Mouse (Mus musculus) limb, embryonic 14.5 days (tissue): ENCODE measurements around the gene Rspo1. TPM values are rescaled to one million over a fixed set of nuclear protein-coding genes. Genes with fewer than 3 reads are reported as not detected.

Experiments
- ATAC-seq: fragments of 200-750 bp; cut with Nextera tagmentation; 2 replicates; pipeline ENCODE4 v1.8.0; 2017; ENCODE audit warnings: low read depth, moderate number of reproducible peaks, moderate TSS enrichment; ENCODE audit not compliant: low FRiP score
- DNase-seq: peaks from one replicate; pipeline ENCODE4 v3.0.0-alpha.2; 2015; ENCODE audit warnings: low spot score
- H3K27ac ChIP-seq: fragments of 300-500 bp; sonication (generic); replicated peaks from 2 replicates; pipeline ENCODE4 v1.5.1; 2014; ENCODE audit warnings: low read depth, mild to moderate bottlenecking, low read length, moderate library complexity, mixed read lengths
- H3K27me3 ChIP-seq: fragments of 300-500 bp; sonication (generic); 2 replicates; pipeline ENCODE4 v1.6.1; 2014; ENCODE audit warnings: low read length, mixed read lengths; ENCODE audit not compliant: control insufficient read depth, insufficient read depth
- H3K36me3 ChIP-seq: fragments of 300-500 bp; sonication (generic); 2 replicates; pipeline ENCODE4 v1.6.1; 2014; ENCODE audit warnings: mild to moderate bottlenecking, low read length, moderate library complexity, mixed read lengths; ENCODE audit not compliant: control insufficient read depth, insufficient read depth
- H3K4me1 ChIP-seq: fragments of 300-500 bp; sonication (generic); 2 replicates; pipeline ENCODE4 v1.6.1; 2014; ENCODE audit warnings: antibody characterized with exemption, low read length, mixed read lengths; ENCODE audit not compliant: control insufficient read depth, insufficient read depth
- H3K4me2 ChIP-seq: fragments of 300-500 bp; sonication (generic); replicated peaks from 2 replicates; pipeline ENCODE4 v1.6.1; 2014; ENCODE audit warnings: low read depth, mild to moderate bottlenecking, low read length, moderate library complexity; ENCODE audit not compliant: severe bottlenecking
- H3K4me3 ChIP-seq: fragments of 300-500 bp; sonication (generic); replicated peaks from 2 replicates; pipeline ENCODE4 v1.5.1; 2014; ENCODE audit warnings: low read length
- H3K9ac ChIP-seq: fragments of 300-500 bp; sonication (generic); 2 replicates; pipeline ENCODE4 v1.6.1; 2014; ENCODE audit warnings: mild to moderate bottlenecking, low read depth, low read length, moderate library complexity; ENCODE audit not compliant: severe bottlenecking
- H3K9me3 ChIP-seq: fragments of 300-500 bp; sonication (generic); 2 replicates; pipeline ENCODE4 v1.6.1; 2016; ENCODE audit warnings: low read length; ENCODE audit not compliant: control insufficient read depth
- POLR2A ChIP-seq: fragments of 200-500 bp; IDR thresholded peaks from 2 replicates; pipeline ENCODE4 v1.8.0; 2012; ENCODE audit warnings: inconsistent platforms, mild to moderate bottlenecking, moderate library complexity, borderline replicate concordance; ENCODE audit not compliant: insufficient read depth, insufficient read length; ENCODE audit errors: extremely low read depth
- WGBS: fragments of 180-500 bp; shearing (Covaris S2); extraction: QIAGEN DNeasy Blood & Tissue Kit; methylation state at CpG from one replicate; pipeline ENCODE4 v1.1.7; 2014; 5-methylcytosine and 5-hydroxymethylcytosine counted together
- polyA plus RNA-seq, 2 experiments: library from polyadenylated mRNA; depleted of rRNA in 1 of 2; stranded (reverse) in 1 of 2; unstranded in 1 of 2; fragments of >200 nt; fragmentation: Nextera tagmentation in 1 of 2; extraction: Ambion mirVana in 1 of 2; gene quantifications; 2 replicates each; pipeline versions ENCODE4 v1.2.1 to v1.2.3; 2012 to 2014

Gene Rspo1
- polyA plus RNA-seq, 2 experiments: 5.5 to 8.8 TPM

DNA sequence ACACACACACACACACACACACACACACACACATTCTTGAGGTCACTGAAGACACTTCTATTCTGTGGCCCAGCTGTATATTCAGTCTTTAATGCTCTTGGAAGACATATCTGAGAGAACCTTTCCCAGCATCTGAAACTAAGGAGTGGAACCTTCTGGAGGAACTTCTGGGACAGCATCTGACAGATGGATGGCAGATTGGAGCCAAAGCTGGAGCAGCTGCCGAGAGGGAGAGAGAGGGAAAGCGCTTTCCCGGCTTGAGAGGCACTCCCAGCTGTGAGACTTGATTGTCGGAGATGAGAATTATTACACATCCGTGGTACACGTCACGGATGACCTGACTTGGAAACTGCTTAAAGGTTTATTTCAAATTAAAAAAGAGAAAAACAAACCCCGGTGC is 22.5 kb downstream of the Rspo1 start:
- WGBS: 47% methylated on average over 8 of the region's 8 CpGs
- Histone ChIP-seq H3K9ac (no peak overlapping the region), H3K27me3 (peaks cover 33% of the 10 kb centered on the region), H3K9me3 (no peaks in the 10 kb centered on the region), H3K27ac (no peak overlapping the region), H3K4me3 (no peak overlapping the region), H3K4me1 (no peaks in the 10 kb centered on the region), H3K36me3 (no peaks in the 10 kb centered on the region), H3K4me2 (no peak overlapping the region)
- DNase-seq (no peak), ATAC-seq (no peak)
- TF ChIP-seq POLR2A: no peak

DNA sequence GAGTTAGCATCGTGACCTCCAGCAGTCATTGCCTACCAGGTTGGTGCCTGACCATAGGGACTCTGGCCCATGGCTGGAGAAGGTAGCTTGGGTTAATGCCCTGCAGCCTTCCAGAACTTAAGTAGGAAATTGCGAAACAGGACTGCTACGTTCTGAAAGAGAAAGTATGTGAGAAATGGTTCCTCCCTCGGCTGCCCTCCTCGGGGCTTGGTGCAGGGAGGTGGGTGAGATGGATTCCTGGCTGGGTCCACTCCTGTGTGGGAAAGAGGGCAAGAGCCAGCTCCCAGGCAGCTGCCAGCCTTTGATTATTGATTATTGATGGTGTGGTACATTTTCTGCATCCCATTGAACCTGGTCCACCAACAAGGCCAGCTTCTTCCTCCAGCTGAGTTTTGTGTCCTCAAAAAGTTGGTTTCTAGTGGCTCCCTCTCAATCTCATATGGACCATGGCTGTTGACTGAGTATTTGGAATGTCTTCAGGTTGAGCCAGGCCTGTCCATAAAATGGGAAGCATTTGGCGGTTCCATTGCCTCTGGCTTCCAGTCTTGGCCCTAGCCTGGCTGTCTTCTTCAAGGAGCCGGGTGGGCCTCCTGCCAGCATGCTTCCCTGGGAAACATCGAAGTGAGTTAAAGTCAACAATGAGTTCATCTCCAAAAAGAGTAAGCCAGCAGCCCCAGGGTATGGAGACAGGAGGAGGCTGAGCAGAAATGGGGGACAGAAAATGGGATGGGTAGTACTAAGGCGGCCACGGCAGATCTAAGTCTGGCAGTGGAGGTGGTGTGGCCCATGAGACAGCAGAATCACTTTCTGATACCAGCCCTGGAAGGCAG is 29.8 kb downstream of the Rspo1 start, which contains the start of gene Gnl2:
Gene Gnl2 (plus strand): TSS at position 780 of the 830 bp plus-strand sequence.
- DNase-seq (no peak), ATAC-seq (no peak)
- Histone ChIP-seq H3K4me3 (no peak within 1 kb of the TSS), H3K36me3 (no peaks in the 10 kb centered on the region), H3K9ac (no peak within 1 kb of the TSS), H3K9me3 (no peaks in the 10 kb centered on the region), H3K27ac (no peak within 1 kb of the TSS), H3K4me1 (no peaks in the 10 kb centered on the region), H3K4me2 (no peak within 1 kb of the TSS), H3K27me3 (0 out of 2 replicates have a peak, but pooled peaks cover 4% of the 10 kb centered on the region)
- TF ChIP-seq POLR2A: no peak
- 84% methylated on average over 10 of the region's 10 CpGs for WGBS

DNA sequence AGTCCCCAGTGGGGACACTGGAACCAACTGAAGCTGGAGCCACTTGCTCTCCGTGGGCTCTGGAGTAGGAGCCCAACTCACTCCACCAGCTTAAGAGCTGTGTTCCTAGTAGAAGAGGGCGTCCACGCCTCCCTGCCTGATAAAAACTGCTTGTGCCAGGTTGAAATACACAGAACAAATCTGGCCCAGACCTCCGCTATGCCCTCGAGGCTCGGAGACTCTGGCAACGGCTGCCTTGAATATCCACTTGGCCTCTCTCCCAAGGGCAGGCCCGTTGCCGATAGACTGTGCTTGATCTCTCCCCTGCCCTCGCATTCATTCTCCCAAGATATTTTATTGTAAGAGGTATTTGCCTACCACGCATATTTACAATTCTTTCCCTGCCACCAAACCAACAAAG is 31.2 kb downstream of the Rspo1 start:
- H3K9me3 ChIP-seq: no peaks in the 10 kb centered on the region
- no peak for TF ChIP-seq POLR2A
- H3K27me3 ChIP-seq: 0 out of 2 replicates have a peak, but pooled peaks cover 4% of the 10 kb centered on the region
- H3K4me3 ChIP-seq: no peak overlapping the region
- DNase-seq (no peak), ATAC-seq (no peak)
- H3K9ac ChIP-seq: no peak overlapping the region
- no peaks in the 10 kb centered on the region for H3K36me3 ChIP-seq
- WGBS: 74% methylated on average over 11 of the region's 11 CpGs
- H3K4me1 ChIP-seq: no peaks in the 10 kb centered on the region
- H3K4me2 ChIP-seq: no peak overlapping the region
- no peak overlapping the region for H3K27ac ChIP-seq

DNA sequence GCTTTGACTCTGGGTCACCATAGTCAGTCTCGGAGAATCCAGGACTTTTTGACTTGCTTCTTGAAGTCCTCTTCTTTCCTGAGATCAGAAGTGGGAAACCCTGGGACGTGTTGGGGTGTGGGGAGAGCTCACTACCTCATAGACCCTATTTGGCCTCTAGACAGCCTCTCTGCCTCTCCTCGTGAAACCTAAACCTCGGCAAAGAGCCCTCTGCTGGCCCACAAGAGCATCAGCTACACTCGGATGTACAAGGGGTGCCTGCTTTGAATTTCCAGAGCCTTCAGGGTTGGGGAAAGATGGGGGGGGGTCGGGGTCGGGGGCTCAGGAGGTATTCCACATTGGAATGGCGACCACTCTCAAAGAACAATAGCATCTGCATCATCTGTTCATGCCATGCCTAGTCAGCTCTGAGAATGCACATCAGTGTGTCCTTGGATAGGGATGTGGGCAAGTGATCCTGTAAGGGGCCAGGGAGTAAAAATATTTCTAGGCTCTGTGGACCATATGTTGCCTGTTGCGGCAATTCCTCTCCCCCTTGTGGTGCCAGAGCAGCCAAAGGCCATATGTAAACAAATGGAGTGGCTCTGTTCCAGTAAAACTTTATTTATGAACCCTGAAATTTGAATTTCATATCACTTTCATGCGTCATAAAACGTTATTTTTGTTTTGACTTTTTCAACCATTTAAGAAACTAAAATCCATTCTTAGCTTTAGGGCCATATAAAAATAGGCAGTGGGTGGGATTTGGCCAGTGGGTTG is 34.7 kb downstream of the Rspo1 start:
- H3K9ac ChIP-seq: no peak overlapping the region
- no peak overlapping the region for H3K27ac ChIP-seq
- 0 out of 2 replicates have a peak, but pooled peaks cover 8% of the 10 kb centered on the region for H3K27me3 ChIP-seq
- ATAC-seq (no peak), DNase-seq (peak; percentile 53)
- TF ChIP-seq POLR2A: no peak
- H3K36me3 ChIP-seq: no peaks in the 10 kb centered on the region
- WGBS: 25% methylated on average over 11 of the region's 11 CpGs
- H3K4me3 ChIP-seq: no peak overlapping the region
- no peaks in the 10 kb centered on the region for H3K9me3 ChIP-seq
- no peak overlapping the region for H3K4me2 ChIP-seq
- H3K4me1 ChIP-seq: no peaks in the 10 kb centered on the region

DNA sequence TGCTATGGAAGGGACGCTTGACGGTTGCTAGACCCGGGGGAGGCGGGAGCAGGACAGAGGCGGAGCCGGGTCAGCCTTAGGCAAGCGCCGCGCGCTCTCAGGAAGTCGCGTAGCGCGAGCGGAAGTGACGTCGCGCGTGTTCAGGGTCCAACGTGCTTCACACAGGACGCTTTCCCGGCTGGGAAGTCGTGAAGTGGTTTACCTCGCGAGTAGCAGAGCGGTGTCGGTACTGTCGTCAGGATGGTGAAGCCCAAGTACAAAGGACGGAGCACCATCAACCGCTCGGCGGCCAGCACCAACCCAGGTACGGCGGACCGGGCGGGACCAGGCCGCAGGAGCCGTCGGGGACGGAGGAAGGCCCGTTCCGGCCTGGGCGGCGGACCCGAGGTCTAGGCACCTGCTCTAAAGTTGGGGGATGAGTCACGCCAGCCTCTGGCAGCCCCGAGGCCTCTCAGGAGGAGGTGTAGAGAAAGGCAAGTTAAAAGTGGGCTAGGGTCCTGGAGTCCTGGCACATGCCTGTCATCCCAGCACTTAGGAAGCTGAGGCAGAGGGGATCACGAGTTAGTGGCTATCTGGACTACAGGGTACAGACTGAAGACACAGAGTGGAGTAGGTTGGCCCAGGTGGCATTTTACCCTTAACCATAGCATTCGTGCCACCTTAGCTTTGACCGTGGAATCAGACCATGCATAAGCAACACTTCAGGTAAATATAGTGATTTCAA is 43.8 kb downstream of the Rspo1 start:
- ATAC-seq (peak; percentile 97), DNase-seq (peak; percentile 92)
- 1% methylated on average over 50 of the region's 50 CpGs for WGBS
- Histone ChIP-seq H3K36me3 (no peaks in the 10 kb centered on the region; the same call in 1 of the 2 replicates), H3K4me2 (peak overlapping the region; percentile 93), H3K9ac (peak overlapping the region; percentile 93), H3K27me3 (no peaks in the 10 kb centered on the region), H3K4me3 (peak overlapping the region; percentile 92), H3K27ac (0 out of 2 replicates have a peak overlapping the region, but pooled peaks have one; percentile 58), H3K4me1 (peaks cover 10% of the 10 kb centered on the region), H3K9me3 (no peaks in the 10 kb centered on the region)
- TF ChIP-seq POLR2A: peak; percentile 77; the same call in 1 of the 2 replicates
